Mouse (Mus musculus) frontal cortex, postnatal 14 days (tissue): ENCODE measurements at regions not wholly inside any gene's neighbourhood (a gene's known extent, or its start where the extent isn't known, plus 50 kb on each side); places are given as distances from the start of the nearest gene placed in this dataset.
A peak's percentile ranks its signal among the peaks of the same experiment; 100 is the strongest.

Experiments used
- DNase-seq, 2 experiments: peaks; one replicate each; pipeline ENCODE4 v3.0.0; 2022; ENCODE audit warnings: low spot score in 2 of 2

- no peak for DNase-seq
Observed at GRCm38 (mm10) chr1:189092819-189093218, 85.2 kb upstream of the Kctd3 start.

GRCm38 (mm10) chr1:189085245-189085644 lies 77.6 kb upstream of the Kctd3 start:
- DNase-seq = no peak

- no peak for DNase-seq
Observed at GRCm38 (mm10) chr1:189081267-189081666, 73.6 kb upstream of the Kctd3 start.

- DNase-seq = peak in 1 of 2 experiments; percentile 28
Observed at GRCm38 (mm10) chr1:189080797-189081196, 73.2 kb upstream of the Kctd3 start.

DNA sequence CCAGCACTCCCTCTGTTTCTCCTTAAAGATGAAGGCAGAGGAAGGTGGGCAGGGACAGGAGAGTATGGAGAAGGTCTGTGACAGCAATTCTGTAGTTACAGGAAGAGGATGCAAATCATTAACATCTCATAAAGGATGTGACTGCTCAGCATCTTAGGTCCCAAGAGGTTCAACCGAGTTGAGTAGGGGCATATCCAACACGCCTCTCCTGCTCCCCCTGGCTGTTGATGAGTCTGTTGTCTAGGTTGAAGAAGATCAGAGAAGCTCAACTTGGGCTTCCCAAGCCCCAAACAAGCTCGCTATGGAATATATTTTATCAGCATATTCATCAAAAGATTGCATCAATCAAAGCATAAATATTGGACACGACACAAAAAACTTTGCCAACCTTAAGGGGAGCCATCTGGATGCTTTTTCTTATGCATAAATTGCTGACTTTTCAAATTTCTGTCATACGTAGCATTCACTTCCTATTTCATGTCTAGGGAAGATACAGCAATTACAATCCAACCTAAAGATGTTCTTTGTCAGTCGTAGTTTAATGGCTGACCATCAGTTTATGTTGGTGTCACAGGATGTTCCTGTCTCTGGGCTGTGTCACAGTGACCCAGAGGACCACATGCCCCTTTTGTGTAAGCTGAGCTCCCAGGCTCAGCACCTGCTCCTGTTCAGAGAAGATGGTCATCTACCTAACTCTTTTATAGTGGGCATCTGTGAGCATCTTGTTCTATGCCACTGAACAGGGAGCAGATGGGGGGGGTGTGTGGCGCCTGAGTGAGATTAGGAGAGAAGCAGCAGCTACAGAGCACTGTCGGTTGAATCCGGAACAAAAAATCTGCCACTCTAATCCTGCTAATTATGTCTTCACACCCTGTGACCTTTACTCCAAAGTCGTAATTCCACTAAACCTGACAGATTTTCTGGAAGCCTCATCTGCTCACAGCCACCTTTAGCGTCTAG lies 72.1 kb upstream of the Kctd3 start:
- no peak for DNase-seq

GRCm38 (mm10) chr1:189077861-189078260 lies 70.2 kb upstream of the Kctd3 start:
- no peak for DNase-seq

- DNase-seq = no peak
Observed at GRCm38 (mm10) chr1:189076276-189076675, 68.6 kb upstream of the Kctd3 start.

DNA sequence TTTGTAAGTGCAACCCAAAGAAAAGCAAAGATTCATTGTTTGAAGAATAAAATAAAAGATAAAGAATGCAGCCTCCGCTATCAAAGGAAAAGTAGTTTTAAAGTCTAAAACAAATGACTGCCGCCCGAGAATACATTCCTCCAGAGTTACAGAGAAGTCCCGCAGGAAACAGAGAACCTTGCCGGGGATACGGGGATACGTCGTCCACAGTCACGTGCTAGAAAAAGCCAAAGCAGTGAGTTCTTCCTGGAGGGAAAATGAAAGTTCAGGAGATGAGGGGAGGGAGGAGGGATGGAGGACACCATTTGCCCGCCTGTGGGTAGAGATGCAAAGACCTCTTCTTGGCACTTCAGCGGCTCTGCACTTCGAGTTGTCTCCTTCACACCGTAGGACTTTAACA lies 68.0 kb upstream of the Kctd3 start:
- DNase-seq = no peak

DNA sequence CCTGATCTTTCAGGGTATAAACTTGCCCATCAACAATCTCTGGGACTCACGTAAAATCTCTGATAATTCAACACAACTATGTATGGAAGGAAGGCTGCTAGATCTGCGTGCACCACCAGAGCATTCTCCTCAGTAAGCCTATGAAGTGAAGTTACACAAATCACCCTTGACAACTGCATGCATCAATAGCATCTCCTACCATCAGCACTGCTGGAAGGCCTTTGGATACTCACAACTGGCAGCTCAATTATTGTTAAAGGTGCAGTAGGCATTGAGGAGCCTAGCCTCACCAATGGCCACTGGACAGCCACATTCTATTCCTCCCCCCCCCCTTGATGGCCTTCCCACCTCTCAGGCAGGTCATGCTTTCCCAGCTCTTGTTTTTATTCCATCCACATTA lies 64.9 kb upstream of the Kctd3 start:
- no peak for DNase-seq

DNA sequence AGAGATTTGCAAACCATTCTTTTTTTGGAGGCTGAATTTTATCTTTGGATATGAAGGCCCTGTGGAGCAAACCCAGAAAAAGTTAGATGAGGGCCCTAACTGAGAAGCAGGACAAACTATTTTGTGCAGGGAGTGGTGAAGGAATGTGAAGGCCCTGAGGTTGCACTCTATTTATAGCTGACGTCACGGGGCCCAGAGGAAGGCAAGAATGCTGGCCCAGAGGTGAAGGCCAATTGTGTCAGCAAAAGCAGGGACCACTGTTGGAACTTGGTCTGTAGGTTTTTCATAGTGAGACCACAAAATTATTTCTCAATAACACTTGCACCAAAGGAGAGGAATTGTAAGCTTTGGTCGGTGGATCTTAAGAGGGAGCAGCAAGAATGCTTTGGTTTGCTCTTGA lies 60.6 kb upstream of the Kctd3 start:
- DNase-seq = no peak

DNA sequence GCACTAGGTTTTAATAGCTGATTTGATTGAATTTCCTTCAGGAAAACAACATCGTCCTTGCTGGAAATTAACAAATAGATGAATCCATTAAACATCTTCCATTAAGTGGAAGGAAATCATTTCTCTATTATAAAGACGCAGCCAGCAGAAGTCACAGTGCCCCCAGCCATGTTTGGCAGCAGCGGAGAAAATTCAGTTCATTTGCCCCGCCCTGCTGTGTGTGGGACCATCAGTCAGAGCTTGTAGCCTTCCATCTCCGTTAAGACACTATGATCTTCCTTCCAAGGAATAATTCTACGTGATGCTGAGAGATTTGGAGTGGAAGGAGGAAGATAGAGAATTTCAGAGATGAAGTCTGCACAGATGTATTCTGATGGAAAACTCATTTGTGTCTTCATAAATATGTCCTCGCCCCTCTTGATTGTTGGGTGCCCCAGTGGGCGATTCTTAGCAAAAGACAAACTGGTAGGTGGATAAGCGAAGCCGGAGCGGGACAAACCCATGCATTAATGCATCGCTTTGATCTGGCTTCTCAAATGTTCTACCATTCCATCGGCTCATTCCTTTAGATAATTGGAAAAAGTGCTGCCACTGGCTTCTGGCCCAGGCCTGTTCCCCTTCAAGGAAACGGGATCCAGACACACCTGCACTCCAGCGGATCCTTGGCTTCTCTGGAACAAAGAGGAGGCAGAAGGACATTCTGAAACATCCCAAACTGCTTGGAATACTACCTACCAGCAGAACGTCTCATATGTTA lies 59.7 kb upstream of the Kctd3 start:
- DNase-seq = no peak

DNA sequence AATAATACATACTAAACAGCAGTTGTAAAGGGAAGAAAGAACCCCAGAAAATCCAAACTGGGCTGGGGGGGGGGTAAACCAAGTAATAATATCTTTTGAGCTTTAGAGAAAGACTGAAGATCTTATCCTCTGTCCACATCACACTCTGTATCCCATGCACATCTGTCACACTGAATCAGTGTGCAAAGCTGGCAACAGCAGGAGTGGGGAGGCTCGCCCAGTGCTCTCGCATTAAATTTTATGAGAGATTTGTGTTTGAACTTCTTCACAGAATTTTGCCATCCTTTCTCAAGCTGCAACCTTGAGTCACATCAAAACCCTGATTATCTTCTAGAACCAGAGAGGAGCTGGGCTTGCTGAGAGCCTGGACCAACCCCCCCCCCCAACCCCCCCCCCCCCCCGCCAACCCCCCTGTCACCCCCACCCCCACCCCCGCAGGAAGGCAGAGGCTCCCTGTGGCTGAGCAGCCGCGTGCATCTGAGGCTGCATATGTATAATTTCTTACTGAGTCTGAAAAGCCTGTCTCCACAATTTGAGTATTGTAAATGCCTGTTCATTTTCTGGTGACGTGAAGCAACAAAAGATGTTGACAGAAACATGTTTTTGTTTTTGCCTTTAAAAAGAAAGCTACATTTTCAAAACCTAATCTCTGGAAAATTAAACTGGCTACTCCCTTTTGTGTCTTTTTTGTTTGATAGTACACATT lies 59.0 kb upstream of the Kctd3 start:
- no peak for DNase-seq

GRCm38 (mm10) chr1:189065152-189065910 lies 57.7 kb upstream of the Kctd3 start:
- DNase-seq = no peak

DNA sequence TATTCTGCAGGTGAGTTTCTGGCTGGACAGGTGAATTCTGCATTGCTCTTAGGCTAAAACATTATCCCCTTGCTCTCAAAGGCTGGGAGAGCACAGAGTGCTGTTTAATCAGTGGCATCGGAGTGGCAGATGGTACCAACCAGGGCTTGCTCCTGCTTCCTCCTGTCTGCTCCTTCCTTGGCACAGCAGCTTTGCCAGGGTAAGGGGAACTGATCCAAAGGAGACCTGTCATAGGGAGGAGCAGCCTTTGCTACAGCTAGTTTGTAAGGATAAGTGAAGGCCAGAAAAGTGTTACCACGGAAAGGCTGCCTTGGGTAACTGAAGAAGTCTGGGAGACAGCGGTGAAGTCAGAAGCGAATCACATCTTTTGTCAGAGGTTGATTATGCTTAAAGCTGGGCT lies 57.0 kb upstream of the Kctd3 start:
- DNase-seq = no peak

GRCm38 (mm10) chr1:189063699-189064098 lies 56.1 kb upstream of the Kctd3 start:
- DNase-seq = no peak

DNA sequence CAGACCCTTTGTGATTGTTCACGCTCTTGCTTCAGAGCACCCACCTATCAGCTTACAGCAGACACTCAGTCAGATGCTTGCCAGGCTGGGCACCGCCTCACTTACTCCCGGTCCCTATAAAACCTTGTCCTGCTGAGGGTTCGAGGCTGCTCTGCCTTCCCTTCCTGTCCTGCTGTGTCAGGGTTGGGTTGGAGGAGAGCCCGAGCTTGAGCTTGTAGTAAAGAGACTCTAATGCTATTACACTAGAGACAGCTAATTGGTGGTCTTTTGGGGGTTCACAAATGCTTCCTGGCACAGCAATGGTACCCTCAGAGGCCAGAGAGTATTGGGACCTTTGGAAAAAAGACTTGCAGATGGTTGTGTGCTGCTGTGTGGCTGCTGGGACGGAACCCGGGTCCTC lies 55.6 kb upstream of the Kctd3 start:
- DNase-seq = no peak
